Mouse (Mus musculus) midbrain, postnatal 0 days (tissue): Measurements from ENCODE around the gene Rasl10b. TPM values are rescaled to one million over a fixed set of nuclear protein-coding genes. Genes with fewer than 3 reads are reported as not detected.

ENCODE experiments used
- ATAC-seq: fragments of 200-750 bp; cut with Nextera tagmentation; 2 replicates; pipeline ENCODE4 v1.8.0; 2017; ENCODE audit warnings: moderate number of reproducible peaks, mild to moderate bottlenecking, moderate TSS enrichment, moderate library complexity; ENCODE audit not compliant: low FRiP score
- DNase-seq: peaks from one replicate; pipeline ENCODE4 v3.0.0-alpha.2; 2015; ENCODE audit warnings: low spot score
- H3K27ac ChIP-seq: fragments of 300-500 bp; sonication (generic); 2 replicates; pipeline ENCODE4 v1.5.1; 2014; ENCODE audit warnings: low read depth, mild to moderate bottlenecking, low read length, mixed read lengths
- H3K27me3 ChIP-seq: fragments of 300-500 bp; sonication (generic); 2 replicates; pipeline ENCODE4 v1.6.1; 2014; ENCODE audit warnings: low read length, control low read depth, mixed read lengths; ENCODE audit not compliant: insufficient read depth
- H3K36me3 ChIP-seq: fragments of 300-500 bp; sonication (generic); 2 replicates; pipeline ENCODE4 v1.6.1; 2014; ENCODE audit warnings: low read length, control low read depth, mixed read lengths; ENCODE audit not compliant: insufficient read depth
- H3K4me1 ChIP-seq: fragments of 300-500 bp; sonication (generic); 2 replicates; pipeline ENCODE4 v1.6.1; 2014; ENCODE audit warnings: mild to moderate bottlenecking, control low read depth, antibody characterized with exemption, low read length, mixed read lengths; ENCODE audit not compliant: insufficient read depth
- H3K4me2 ChIP-seq: fragments of 300-500 bp; sonication (generic); 2 replicates; pipeline ENCODE4 v1.6.1; 2014; ENCODE audit warnings: low read depth, mild to moderate bottlenecking, low read length, mixed read lengths; ENCODE audit not compliant: poor library complexity, severe bottlenecking
- H3K4me3 ChIP-seq: fragments of 300-500 bp; sonication (generic); 2 replicates; pipeline ENCODE4 v1.5.1; 2014; ENCODE audit warnings: low read depth, mild to moderate bottlenecking, low read length, moderate library complexity
- H3K9ac ChIP-seq: fragments of 300-500 bp; sonication (generic); replicated peaks from 2 replicates; pipeline ENCODE4 v1.6.1; 2014; ENCODE audit warnings: mild to moderate bottlenecking, low read length, moderate library complexity, mixed read lengths; ENCODE audit not compliant: poor library complexity, severe bottlenecking
- H3K9me3 ChIP-seq: fragments of 300-500 bp; sonication (generic); 2 replicates; pipeline ENCODE4 v1.6.1; 2016; ENCODE audit warnings: low read length, control low read depth
- CTCF ChIP-seq: IDR thresholded peaks from 2 replicates; pipeline ENCODE4 v1.5.1; 2016; ENCODE audit warnings: antibody characterized with exemption, mild to moderate bottlenecking
- WGBS: fragments of 180-500 bp; shearing (Covaris S2); extraction: QIAGEN DNeasy Blood & Tissue Kit; methylation state at CpG from one replicate; pipeline ENCODE4 v1.1.7; 2014; 5-methylcytosine and 5-hydroxymethylcytosine counted together
- polyA plus RNA-seq: library from polyadenylated mRNA; unstranded; fragments of >200 nt; fragmentation: Nextera tagmentation; extraction: Ambion mirVana; gene quantifications from 2 replicates; pipeline ENCODE4 v1.2.1, GENCODE M21; 2015
- total RNA-seq: library from RNA; depleted of rRNA; stranded (reverse); fragments of >200 nt; gene quantifications from 2 replicates; pipeline ENCODE4 v1.2.3, GENCODE M21; 2014; rRNA removed

Rasl10b gene
- 110 and 126 TPM in 2 replicates for total RNA-seq
- polyA plus RNA-seq = 43.9 and 44.3 TPM in 2 replicates

GRCm38 (mm10) chr11:83409087-83409754 lies at the start of gene Rasl10b:
Gene Rasl10b (plus strand): TSS chr11:83409137.
- no peak for TF ChIP-seq CTCF

GRCm38 (mm10) chr11:83364656-83365055 lies 44.3 kb upstream of the Rasl10b start:
- no peak overlapping the region for H3K9ac ChIP-seq
- H3K4me3 ChIP-seq = no peak overlapping the region
- WGBS = 95% methylated on average over 6 of the region's 6 CpGs
- H3K27me3 ChIP-seq = no peaks in the 10 kb centered on the region
- no peaks in the 10 kb centered on the region for H3K4me1 ChIP-seq
- no peak for DNase-seq
- no peak for TF ChIP-seq CTCF
- H3K36me3 ChIP-seq = peaks cover 38% of the 10 kb centered on the region
- H3K27ac ChIP-seq = no peak overlapping the region
- H3K4me2 ChIP-seq = no peak overlapping the region
- ATAC-seq = no peak
- H3K9me3 ChIP-seq = no peaks in the 10 kb centered on the region

More at GRCm38 (mm10) chr11:83409087-83409754, at the start of gene Rasl10b:
- H3K4me2 ChIP-seq = peak within 1 kb of the TSS; percentile 91
- no peaks in the 10 kb centered on the region for H3K27me3 ChIP-seq
- peaks cover 3% of the 10 kb centered on the region; the same call in 1 of the 2 replicates for H3K36me3 ChIP-seq
- ATAC-seq = peak; percentile 72
- H3K4me3 ChIP-seq = peak within 1 kb of the TSS; percentile 93
- peak within 1 kb of the TSS; percentile 86 for H3K9ac ChIP-seq
- peak; percentile 60 for DNase-seq
- 0 out of 2 replicates have a peak within 1 kb of the TSS, but pooled peaks have one; percentile 18 for H3K27ac ChIP-seq
- WGBS = 1% methylated on average over 25 of the region's 44 CpGs
- no peaks in the 10 kb centered on the region for H3K9me3 ChIP-seq
- peaks cover 8% of the 10 kb centered on the region; the same call in 1 of the 2 replicates for H3K4me1 ChIP-seq

GRCm38 (mm10) chr11:83371267-83371666 lies 37.7 kb upstream of the Rasl10b start:
- 90% methylated on average over 4 of the region's 4 CpGs for WGBS
- DNase-seq = peak; percentile 35
- no peak overlapping the region for H3K4me2 ChIP-seq

GRCm38 (mm10) chr11:83379745-83380341 lies 29.1 kb upstream of the Rasl10b start:
- 87% methylated on average over 7 of the region's 7 CpGs for WGBS
- ATAC-seq (no peak), DNase-seq (no peak)
- Histone ChIP-seq H3K36me3 (peaks cover 16% of the 10 kb centered on the region), H3K4me2 (no peak overlapping the region), H3K9me3 (no peaks in the 10 kb centered on the region), H3K4me3 (no peak overlapping the region), H3K4me1 (no peaks in the 10 kb centered on the region), H3K9ac (no peak overlapping the region), H3K27me3 (no peaks in the 10 kb centered on the region), H3K27ac (no peak overlapping the region)
- TF ChIP-seq CTCF = no peak

More at GRCm38 (mm10) chr11:83371267-83371666, 37.7 kb upstream of the Rasl10b start:
- no peak for TF ChIP-seq CTCF
- ATAC-seq = no peak
- Histone ChIP-seq H3K27ac (no peak overlapping the region), H3K36me3 (peaks cover 40% of the 10 kb centered on the region), H3K9ac (no peak overlapping the region), H3K4me1 (no peaks in the 10 kb centered on the region), H3K9me3 (no peaks in the 10 kb centered on the region), H3K27me3 (no peaks in the 10 kb centered on the region), H3K4me3 (no peak overlapping the region)

- Histone ChIP-seq H3K27ac (no peak overlapping the region), H3K4me3 (no peak overlapping the region), H3K4me1 (no peaks in the 10 kb centered on the region), H3K9ac (no peak overlapping the region), H3K4me2 (no peak overlapping the region), H3K36me3 (peaks cover 4% of the 10 kb centered on the region; the same call in 1 of the 2 replicates), H3K27me3 (no peaks in the 10 kb centered on the region), H3K9me3 (no peaks in the 10 kb centered on the region)
- no peak for TF ChIP-seq CTCF
- DNase-seq (peak; percentile 19), ATAC-seq (no peak)
- 60% methylated on average over 9 of the region's 9 CpGs for WGBS
Measured at GRCm38 (mm10) chr11:83382876-83383531, 25.9 kb upstream of the Rasl10b start.
